Mouse (Mus musculus) induced T-regulatory cell, adult 2 months (primary cell): ENCODE results near the gene Fbxw11.
"Not testable (repeated sequence)": the region's sequence is repeated elsewhere in the genome, so short reads cannot be mapped to it uniquely, and the experiment has no call there.

Experiments
- DNase-seq: peaks from one replicate; pipeline ENCODE4 v3.0.0-alpha.2; 2012; ENCODE audit warnings: low read depth

Gene Fbxw11

GRCm38 (mm10) chr11:32642249-32642876 lies at the start of gene Fbxw11:
TSS of gene Fbxw11 (plus strand) at chr11:32642724.
- DNase-seq = peak; percentile 99

GRCm38 (mm10) chr11:32593081-32593480 lies 49.4 kb upstream of the Fbxw11 start:
- DNase-seq = no peak

- DNase-seq = no peak
These were observed 48.4 kb upstream of the Fbxw11 start for GRCm38 (mm10) chr11:32594122-32594521.

GRCm38 (mm10) chr11:32600371-32600770 lies 42.2 kb upstream of the Fbxw11 start:
- DNase-seq = no peak

GRCm38 (mm10) chr11:32601528-32602323 lies 40.8 kb upstream of the Fbxw11 start:
- no peak for DNase-seq

DNA sequence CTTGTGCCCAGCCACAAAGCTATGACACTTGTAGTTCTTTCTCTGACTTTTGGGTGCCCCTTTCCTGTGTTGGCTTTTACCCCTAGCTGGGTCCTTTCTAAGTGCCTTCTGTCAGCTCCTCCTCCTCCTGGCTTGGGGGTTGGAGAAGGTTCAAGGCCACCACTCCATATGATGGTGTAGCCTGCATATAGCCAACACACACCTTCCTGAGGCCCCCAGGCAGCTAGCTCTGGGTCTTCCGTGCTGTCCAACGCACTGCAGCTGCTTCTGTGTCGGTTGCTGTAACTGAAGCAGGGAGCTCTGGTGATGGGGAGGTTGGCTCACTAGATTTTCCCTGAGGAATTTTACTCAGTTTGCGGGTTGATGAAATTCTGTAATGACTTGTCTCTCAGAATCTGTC lies 37.9 kb upstream of the Fbxw11 start:
- DNase-seq = no peak

DNA sequence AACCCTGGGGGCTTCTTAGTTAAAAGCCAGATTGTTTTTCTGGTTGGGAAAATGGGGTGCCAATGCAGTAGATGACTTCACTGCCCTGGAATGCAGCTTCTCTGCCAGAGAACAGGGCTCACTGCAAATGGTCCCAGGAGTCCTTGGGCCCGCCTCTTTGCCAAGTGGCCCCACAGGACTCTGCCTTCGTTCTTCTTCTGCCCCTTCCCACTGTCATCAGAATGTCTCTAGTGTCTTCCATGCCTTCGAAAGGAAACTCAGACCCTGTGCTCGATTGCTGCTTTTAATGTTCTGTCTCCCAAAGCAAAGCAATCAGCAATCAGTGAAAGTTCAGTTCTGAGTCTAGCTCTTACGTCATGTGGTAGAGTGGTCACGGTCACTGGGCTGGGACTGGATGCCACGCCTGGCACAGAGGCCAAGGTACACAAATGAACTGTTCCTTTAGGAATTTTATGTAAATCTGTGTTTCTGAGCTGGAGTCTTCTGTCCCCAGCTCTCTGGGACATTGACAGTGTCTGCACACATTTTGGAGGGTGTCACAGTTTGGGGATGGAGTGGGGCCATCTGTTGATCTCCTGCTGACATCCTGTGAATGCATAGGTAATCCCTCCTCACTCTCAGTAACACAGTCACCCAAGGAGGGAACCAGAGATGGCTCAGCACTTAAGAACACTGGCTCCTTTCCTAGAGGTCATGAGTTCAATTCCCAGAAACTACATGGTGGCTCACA lies 37.2 kb upstream of the Fbxw11 start:
- DNase-seq = no peak

DNA sequence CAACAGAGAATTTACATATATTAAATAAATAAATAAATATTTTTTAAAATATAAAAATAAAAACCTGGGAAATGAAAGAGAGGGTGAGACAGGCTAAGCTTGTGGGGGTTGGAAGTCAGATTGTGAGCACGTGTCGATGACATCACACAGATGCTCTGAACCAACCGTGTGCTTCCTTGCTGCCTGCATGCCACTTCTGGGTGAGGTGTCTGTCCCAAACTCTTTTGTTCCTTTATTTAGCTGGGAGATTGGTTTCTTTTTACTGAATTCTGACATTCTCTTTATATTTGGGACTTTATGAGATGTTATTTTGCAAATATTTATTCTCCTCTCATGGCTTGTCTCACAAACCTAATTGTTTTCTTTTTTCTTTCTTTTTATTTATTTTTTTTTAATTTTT lies 36.6 kb upstream of the Fbxw11 start:
- no peak for DNase-seq

- peak; percentile 36 for DNase-seq
These were observed 35.2 kb upstream of the Fbxw11 start for GRCm38 (mm10) chr11:32607319-32607718.

DNA sequence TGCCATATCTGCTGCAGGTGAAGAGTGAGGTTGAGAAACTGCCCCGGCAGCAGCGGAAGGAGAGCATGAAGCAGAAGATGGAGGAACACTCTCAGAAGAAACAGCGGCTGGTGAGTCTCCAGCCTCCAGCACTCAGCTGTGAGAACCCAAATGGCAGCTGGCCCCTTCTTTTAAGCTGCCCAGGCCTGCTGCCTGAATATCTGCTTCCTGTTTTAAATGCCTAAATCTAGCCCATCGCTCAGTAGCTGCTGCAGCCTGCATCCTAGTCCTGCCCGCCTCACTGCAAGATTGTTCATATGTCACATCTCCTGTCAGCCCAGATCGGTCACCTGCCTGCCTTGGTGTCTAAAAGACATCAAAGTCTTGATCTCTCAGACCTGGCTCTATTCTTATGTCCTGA lies 31.9 kb upstream of the Fbxw11 start:
- no peak for DNase-seq

DNA sequence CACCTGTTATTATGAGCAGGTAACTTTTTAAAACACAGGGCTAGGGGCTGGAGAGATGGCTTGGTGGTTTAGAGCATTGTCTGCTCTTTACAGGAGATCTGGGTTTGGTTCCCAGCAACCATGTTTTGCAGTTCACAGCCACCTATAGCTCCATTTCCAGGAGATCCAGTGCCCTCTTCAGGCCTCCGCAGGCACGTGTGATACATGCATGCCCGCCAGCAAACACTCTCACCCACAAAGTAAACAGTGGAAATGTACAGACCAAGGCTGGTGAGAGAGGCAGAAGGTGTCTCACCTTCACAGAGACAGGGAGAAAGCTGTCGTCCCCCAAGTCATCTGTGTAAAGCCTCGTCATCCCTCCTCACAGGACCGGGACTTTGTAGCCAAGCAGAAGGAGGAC lies 30.2 kb upstream of the Fbxw11 start:
- no peak for DNase-seq

GRCm38 (mm10) chr11:32614463-32614862 lies 28.1 kb upstream of the Fbxw11 start:
- no peak for DNase-seq

GRCm38 (mm10) chr11:32615561-32615960 lies 27.0 kb upstream of the Fbxw11 start:
- DNase-seq = no peak

DNA sequence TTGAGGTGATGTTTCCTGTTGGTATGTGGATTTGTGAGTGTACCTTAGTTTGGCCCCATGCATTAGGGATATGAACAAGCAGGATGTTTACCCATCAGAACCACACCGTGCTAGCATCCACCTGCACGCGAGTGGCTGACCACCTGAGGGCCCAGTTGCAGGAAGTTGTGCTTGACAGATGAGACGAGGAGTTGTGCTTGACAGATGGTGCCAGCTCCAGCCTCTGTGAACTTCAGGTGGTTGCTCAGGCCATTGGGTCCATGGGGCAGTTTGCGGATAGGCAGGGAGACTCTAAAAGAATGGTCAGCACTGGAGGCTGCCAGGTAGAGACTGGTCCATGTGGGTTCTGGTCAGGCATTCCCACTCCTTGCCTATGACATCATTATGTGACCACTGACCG lies 26.4 kb upstream of the Fbxw11 start:
- DNase-seq = no peak

GRCm38 (mm10) chr11:32618036-32618435 lies 24.5 kb upstream of the Fbxw11 start:
- DNase-seq = no peak

DNA sequence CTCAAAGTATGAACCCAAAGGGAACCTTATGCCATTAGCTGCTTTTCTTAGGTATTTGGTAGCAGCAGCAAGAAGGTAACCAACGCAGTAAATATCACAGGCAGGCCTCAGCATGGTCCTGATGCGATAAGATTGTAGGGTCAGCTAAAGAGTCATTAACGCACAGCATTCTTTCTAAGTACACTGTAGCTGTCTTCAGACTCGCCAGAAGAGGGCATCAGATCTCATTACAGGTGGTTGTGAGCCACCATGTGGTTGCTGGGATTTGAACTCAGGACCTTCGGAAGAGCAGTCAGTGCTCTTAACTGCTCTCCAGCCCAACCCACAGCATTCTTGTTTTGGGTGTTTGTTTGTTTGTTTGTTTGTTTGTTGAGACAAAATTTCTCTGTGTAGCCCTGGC lies 23.9 kb upstream of the Fbxw11 start:
- DNase-seq = not testable (repeated sequence)

- DNase-seq = no peak
These were observed 23.2 kb upstream of the Fbxw11 start for GRCm38 (mm10) chr11:32619257-32619816.

DNA sequence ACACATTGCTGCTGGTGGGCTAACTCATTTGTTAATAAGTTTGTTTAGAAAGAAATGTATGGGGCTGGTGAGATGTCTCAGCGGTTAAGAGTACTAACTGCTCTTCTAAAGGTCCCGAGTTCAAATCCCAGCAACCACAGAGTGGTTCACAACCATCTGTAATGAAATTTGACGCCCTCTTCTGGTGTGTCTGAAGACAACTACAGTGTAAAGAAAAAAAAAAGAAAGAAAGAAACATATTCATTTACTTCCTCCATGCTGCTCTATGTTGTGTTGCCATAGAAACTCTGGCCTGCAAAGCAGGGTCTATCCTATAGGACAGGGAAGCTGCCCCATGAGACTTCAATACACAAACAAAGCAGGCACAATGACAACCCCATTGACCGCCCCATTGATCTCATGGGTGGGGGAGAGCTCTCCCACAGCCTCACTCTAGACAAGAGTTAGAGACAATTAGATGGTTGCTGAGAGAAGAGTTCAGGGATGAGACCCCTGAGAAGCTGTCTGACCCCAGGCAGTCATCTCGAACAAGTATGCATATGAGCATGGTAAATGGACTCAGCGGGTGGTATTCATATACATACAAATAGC lies 22.6 kb upstream of the Fbxw11 start:
- DNase-seq = no peak

DNA sequence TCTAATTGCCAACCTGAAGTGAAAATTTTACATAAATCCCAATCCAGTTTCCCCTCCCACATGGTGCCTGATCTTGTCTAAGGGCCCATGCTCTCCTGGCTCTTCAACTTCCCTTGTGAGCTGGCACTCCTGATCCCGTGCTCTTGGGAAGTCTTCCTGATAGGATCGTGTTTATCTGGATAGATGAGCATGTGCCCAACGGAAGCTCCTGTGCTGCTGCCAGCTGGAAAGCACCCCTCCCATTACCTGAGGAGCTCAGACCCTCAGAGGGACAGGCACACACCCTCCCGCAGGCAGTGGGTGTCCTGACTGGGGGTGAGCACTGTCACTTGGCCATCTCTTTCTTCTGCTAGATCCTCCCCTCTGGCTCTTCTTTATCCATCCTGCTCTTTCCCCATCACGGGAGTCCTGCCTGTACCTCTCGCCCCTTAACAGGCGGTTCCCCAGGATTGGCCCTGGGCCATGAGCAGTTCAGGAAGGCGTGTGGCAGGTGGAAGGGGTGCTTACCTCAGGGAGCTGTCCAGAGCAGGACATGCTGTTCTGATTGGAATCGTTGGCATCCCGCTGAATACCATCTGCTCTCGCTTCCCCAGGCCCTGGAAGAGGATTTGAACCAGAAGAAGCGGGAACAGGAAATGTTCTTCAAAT lies 20.6 kb upstream of the Fbxw11 start:
- DNase-seq = no peak

DNA sequence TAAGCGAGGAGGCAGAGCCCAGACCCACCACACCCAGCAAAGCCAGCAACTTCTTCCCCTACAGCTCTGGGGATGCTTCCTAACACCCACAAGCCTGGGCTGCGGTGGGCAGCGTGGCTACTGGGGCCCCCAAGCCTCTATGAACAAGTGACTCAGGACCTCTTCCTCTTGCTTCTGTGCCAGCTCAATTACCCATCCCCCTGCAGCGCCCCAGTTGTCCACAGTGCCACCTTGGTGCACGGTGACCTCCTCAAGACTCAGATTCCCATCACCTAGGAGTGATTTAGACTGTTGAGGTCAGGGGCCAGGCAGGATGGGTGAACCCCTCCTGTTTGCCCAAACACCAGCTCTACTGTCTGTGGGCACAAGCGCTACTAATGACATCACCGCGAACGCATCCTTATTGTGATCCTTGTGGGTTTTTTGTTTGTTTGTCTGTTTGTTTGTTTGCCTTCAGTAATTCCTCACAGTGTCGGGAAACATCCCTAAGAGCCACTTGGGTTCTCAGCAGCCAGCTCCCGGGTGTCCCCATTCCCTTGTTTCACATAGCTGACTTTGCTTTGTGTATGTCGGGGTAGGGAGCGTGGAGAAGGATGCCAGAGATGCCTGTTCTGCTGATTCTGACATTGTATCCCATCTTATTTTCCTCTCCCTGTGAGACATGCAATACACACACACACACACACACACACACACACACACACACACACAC lies 19.9 kb upstream of the Fbxw11 start:
- no peak for DNase-seq

GRCm38 (mm10) chr11:32623236-32623635 lies 19.3 kb upstream of the Fbxw11 start:
- DNase-seq = no peak
